Mouse (Mus musculus) brain, embryonic 14.5 days (tissue): ENCODE results near the gene Cyp26b1.

Experiments
- CTCF ChIP-seq: fragments of 200-500 bp; IDR thresholded peaks from 2 replicates; pipeline ENCODE4 v1.5.1; 2012; ENCODE audit warnings: inconsistent platforms, mild to moderate bottlenecking, moderate library complexity, borderline replicate concordance; ENCODE audit not compliant: insufficient read depth, insufficient read length; ENCODE audit errors: extremely low read depth
- POLR2A ChIP-seq: fragments of 200-500 bp; IDR thresholded peaks from 2 replicates; pipeline ENCODE4 v1.6.1; 2012; ENCODE audit warnings: mild to moderate bottlenecking, inconsistent platforms, borderline replicate concordance; ENCODE audit not compliant: poor library complexity, insufficient read depth, insufficient read length, severe bottlenecking; ENCODE audit errors: extremely low read depth

DNA sequence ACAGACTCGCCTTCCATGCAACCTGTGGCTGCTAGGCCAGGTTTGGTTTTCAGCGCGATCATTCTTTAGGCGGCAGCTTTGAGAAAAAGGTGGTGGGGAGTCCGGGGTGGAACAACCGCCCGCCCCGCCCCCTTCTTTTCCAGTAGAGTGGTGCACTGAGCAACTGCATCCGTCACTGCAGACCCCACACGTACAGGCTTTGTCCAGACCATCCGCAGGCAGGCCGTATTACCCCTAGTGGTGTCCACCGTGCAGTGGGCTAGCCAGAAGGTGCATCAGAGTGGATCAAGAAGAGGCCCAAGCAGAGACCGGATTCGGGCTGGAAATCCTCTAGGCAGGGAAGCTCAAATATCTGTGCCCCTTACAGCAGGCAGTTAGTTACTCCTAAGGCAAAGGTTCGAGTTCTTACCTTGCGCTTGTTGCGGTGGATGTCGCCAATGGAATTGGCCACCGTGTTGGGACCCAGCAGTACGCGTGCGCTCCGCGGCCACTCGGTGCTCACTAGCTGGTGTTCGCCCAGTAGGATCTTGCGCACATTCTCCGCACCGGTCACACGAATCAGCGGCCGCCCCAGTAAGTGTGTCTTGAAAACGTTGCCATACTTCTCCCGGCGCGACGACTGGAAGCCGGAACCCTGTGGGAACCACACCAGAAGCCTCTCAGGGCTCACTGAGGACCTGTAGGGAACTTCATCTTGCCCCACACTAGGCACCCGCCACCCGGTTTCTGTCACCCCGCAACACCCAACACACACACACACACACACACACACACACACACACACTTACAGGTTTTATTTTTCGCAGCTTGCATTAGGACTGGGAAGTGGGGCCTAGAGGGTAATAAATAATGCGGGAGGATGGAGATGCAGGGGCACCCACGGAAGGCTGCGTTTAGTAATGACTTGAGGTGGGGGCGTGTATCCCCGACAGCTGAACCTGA lies 9.6 kb downstream of the Cyp26b1 start:
- TF ChIP-seq CTCF (no peak), POLR2A (no peak)
